Mouse (Mus musculus) CD8-positive naive resting alpha-beta T cell, adult 2 months (primary cell): Measurements from ENCODE around the gene 3110082I17Rik.

Experiments used
- DNase-seq, 2 experiments: peaks; one replicate each; pipeline ENCODE4 v3.0.0; 2022; ENCODE audit warnings: low read depth in 2 of 2, low spot score in 2 of 2

The 3110082I17Rik gene

GRCm38 (mm10) chr5:139455166-139455565 is 5.2 kb downstream of the 3110082I17Rik start:
- DNase-seq = no peak

DNA sequence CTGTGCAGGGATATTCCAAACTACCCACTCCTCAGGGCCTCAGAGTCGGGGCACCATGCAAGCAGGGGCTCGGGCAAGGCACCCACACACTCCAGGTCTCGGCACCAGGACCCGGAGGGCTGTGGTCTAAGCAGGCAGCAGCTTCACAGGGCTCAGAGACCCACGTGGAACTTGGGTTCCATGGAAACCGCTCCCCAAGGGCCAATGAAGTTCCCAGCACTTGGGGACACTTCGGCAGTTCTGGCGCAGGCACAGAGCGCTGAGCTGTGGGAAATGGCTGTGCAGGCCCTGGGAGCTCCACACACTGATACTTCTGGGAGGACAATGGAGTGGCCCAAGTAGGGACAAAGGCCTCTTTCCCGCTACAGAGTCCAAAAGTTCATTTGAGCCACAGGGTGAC is 7.3 kb downstream of the 3110082I17Rik start:
- DNase-seq = no peak

- no peak for DNase-seq
Observed at GRCm38 (mm10) chr5:139449926-139450325, 10.4 kb downstream of the 3110082I17Rik start.

- no peak for DNase-seq
Observed at GRCm38 (mm10) chr5:139449161-139449791, 11.1 kb downstream of the 3110082I17Rik start.

DNA sequence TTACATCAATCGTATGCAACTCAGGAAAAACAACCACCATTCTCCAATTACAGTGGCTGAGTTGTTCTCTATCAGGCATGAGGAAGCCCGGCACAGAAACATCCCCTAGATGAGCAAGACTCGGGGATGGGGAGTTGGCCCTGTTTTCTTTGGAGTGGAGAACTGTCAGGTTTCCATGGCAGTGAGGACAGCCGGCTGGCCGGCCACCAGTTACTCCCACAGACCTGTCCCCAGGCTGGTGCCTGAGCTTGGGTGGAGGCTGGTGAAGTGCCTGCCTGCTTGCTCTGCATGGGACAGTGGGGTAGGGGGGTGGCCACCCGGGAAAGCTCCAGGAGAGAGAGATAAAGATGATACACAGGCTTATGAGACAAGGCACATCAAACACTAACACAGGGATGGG is 12.3 kb downstream of the 3110082I17Rik start:
- DNase-seq = no peak

DNA sequence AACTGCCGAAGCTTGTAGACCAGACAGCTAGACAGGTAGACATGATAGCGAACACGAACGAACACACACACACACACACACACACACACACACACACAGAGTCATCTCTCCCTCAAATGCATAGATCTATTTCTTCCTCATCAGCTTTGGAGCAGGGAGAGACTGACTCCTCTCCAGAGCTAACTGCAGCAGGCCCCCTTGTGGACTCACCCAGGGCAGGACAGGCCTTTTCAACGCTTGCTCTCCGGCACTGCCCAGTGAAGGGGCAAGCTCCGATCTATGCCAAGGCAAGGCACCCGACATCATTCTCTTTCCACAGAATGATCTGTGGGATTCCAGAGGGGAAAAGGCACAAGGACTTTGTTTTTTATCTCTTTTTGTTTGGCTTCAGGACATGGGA is 15.1 kb downstream of the 3110082I17Rik start:
- DNase-seq = no peak

- no peak for DNase-seq
Observed at GRCm38 (mm10) chr5:139442962-139443361, 17.4 kb downstream of the 3110082I17Rik start.

DNA sequence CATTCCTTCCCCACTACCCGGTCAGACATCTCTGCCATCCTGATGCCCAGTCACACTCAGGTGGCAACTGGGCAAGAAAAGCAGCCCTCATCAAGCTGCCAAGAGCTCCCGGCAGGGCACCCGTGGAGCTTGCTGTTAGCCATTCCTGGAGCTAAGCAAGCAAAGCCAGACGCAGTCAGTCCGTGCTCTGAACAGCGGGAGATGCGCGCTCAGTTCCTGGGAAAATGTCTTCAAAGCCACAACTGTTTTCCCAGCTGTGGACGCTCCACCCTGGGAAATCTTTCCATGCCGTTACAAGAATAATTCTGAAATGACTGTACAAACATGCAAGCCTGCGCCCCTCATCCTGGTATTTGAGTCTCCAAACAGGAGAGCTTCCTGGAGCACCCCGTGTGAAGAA is 17.9 kb downstream of the 3110082I17Rik start:
- DNase-seq = no peak

GRCm38 (mm10) chr5:139441726-139442018 is 18.7 kb downstream of the 3110082I17Rik start:
- no peak for DNase-seq

DNA sequence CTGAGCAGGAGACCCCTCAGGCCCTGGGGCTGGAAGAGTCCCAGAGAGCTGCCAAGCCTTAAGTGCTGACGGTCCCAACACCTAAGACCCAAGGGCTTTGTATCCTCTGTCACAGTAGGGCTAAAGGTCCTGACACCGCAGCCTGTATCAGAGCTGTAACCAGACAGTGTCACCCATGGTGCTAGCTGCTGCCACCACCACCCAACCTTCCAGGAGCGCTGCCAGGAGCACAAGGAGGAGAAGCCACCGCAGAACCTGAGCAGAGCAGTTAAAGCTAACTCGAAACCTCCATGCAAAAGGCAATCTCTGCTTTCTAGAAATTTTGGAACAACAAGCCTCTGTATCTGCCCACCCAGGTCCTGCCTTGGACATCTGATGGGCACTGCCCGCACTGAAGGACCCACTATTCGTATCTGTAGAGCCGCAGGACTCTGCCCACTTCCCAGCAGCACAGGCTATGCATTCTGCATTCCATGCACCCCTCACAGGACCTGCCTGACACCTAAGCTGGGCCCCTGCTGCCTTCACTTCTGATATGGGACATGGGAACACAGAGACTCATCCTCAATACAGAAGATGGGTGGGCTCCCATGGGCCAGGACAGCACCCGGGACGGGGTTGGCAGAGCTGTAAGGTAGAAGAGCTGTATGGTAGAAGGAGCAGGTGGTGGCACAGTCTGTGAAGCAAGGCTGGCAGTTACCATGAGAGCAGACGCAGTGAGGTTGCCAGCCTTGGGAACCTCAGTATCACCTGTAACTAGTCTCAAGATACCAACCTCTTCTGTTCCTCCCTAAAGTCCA is 19.2 kb downstream of the 3110082I17Rik start:
- DNase-seq = no peak

DNA sequence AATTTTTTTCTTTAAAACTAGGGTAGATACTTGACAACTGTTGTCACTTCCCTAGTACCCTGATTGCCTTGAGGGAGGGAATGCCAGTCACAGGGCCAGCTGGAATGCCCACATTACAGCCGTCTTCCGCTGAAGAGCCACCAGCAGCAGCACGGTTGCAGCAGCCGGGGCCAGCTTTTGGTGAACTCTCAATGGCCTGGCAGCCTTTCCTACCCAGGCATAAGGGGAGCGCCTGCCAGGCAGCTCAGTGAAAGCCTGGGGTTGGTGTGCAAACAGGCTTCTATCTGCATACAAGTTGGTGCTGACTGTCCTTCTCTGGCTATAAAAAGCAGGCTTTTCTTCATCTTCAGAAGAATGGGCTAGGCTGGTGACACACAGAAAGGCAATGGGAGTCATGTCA is 19.9 kb downstream of the 3110082I17Rik start:
- no peak for DNase-seq

DNA sequence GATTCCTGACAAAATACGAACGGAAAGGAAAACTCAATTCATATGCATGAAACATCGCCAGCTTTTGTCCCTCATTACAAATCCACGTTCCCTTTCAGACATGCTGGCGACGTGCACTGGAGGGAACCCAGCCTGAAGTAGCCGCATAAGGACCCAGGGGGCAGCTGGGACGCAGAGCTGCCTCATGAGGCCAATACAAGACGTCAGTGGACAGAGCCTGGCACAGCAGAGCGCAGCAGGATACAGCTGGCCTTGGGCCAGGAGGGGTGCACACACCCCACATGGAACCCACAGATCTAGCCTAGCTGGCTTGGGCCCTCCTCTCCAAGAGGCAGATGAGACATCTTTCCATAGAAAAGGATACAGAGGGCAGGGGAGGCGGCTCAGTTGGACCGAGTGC is 21.9 kb downstream of the 3110082I17Rik start:
- DNase-seq = no peak

- DNase-seq = no peak
Observed at GRCm38 (mm10) chr5:139437769-139438168, 22.6 kb downstream of the 3110082I17Rik start.

GRCm38 (mm10) chr5:139434940-139435339 is 25.4 kb downstream of the 3110082I17Rik start:
- no peak for DNase-seq

DNA sequence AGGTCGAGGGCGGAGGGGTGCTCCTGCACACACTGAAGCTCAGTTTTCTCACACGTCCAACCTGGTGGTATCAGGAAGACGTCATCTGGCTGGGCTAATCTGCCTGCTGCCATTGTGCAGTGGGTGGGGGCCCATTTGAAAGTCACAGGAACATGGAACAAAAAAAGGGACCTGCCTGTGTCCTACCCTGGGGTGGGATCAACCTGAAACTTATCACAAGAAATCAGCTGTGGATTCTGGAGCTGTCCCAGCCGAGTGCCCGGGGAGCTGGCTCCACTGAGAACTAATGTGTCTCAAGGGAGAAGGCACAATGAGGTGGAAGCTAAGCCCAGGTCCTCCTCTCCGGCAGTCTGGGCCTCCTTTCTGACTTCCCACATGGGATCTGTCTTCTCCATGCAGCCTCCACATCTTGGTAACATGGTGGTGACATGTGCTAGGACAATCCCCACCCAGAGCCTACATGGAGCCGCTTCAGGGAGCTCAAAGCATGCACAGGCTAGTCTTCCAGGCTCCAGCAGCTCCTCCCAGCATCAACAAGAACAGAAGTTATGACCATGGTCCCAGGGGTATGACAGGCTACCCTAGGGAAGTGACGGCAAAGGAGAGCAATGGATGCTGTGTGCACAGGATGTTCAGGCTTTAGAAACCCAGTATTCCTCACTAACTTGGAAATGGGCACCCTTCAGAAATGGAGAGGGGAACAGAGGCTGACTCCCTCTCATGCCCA is 26.3 kb downstream of the 3110082I17Rik start:
- DNase-seq = no peak

- no peak for DNase-seq
Observed at GRCm38 (mm10) chr5:139432747-139433508, 27.4 kb downstream of the 3110082I17Rik start.

DNA sequence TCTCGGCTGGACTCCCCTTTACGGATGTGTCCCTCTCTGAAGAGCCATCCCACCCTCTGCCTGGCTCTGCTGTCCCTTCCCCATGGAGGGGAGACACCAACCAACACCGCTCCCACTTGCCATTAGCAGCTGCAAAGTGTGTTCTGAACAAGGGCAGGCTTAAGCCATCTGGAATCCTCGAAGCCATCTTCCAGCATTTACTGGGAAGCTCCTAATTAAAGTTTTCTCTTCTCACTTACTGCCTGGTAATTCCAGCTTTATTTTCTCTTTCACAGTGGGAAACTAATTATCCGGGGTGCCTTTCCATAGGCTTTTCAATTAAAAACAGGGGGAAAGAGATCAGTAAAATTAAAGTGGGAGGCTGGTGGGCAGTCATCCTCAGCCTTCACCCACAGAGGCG is 28.0 kb downstream of the 3110082I17Rik start:
- no peak for DNase-seq

DNA sequence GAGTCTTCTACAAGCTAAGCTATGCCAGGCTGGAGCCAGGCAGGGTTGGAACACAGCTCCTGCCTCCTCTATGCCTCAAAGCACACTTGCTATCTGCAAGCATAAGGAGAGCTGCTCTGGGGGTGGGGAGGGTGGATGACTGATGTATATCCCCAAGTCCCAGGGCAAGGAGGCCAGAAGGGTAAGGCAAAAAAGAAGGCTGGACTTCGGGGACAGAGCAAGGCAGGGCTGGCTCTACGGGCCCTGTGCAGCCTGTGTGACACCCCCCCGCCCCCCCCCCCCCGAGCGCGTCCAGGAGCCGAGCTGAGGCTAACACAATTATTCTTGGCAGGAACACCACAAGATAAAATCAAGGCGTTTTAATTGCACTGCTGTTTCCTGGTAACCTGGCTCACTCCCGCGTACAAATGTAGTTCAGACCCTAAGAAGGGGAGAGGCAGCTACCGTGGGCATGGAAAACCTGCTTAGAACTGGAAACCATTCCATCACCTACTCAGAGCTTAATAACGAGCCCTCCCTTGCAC is 30.4 kb downstream of the 3110082I17Rik start:
- no peak for DNase-seq

- no peak for DNase-seq
Observed at GRCm38 (mm10) chr5:139427989-139428388, 32.3 kb downstream of the 3110082I17Rik start.

DNA sequence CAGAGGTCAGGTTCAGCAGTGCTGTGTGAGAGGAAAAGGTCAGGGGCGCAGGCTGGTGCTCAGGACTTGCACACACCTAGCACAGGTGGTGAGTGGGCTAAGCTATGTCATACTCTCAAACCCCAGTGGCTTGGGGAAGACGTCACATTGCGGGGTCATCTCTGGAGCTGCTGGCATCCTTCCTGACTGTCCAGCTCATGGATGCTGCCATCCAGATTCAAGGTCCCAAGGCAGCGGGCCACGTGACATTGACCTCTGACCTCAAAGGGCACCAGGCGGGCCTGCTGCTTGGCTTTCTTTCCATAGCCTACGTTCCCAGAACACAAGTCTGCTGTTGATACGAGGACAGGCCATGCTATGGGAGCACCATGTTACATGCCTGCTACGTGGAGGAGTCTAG is 33.3 kb downstream of the 3110082I17Rik start:
- no peak for DNase-seq

- no peak for DNase-seq
Observed at GRCm38 (mm10) chr5:139425198-139425597, 35.1 kb downstream of the 3110082I17Rik start.
